Mouse (Mus musculus) kidney, postnatal 14 days (tissue): ENCODE data around the gene Pde11a.
"Not testable (repeated sequence)": the region's sequence is repeated elsewhere in the genome, so short reads cannot be mapped to it uniquely, and the experiment has no call there.

ENCODE experiments used
- DNase-seq: peaks from one replicate; pipeline ENCODE4 v3.0.0; 2022; ENCODE audit warnings: mixed read lengths

Gene Pde11a

GRCm38 (mm10) chr2:75985124-75985523 is 353.4 kb downstream of the Pde11a start:
- peak; percentile 83 for DNase-seq

GRCm38 (mm10) chr2:75983847-75984246 is 354.7 kb downstream of the Pde11a start:
- no peak for DNase-seq

- no peak for DNase-seq
Measured at GRCm38 (mm10) chr2:75983091-75983490, 355.5 kb downstream of the Pde11a start.

- no peak for DNase-seq
Measured at GRCm38 (mm10) chr2:75982626-75983025, 355.9 kb downstream of the Pde11a start.

DNA sequence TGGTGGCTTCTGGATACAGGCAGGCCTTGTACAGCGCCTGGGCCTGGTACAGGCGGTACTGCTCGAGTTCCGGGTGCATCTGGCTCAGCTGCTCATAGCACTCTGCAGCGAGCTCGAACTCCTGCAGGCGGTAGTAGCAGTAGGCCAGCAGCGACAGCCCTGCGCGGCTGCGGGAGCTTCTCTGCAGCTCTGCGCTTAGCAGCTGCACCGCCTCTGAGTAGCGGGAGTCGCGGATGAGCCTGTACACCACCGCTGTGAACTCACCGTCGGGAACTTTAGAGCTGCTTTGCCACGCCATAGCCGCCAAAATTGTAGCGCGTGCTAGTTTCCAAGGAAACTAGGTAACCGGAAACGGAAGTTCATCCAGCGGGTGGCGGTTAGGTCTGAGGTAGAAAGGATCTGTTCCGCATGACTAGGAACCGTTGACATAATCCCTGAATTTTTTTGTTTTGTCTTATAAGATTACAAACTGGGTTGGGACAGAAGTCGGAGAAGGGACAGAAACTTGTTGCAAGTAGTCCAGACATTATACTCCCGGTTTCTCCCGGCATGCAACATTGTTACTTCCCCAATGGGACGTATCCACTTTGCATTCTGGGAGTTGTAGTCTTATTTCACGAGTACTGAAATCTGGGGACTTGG is 357.0 kb downstream of the Pde11a start, which contains the start of gene Ttc30a1:
Gene Ttc30a1 (minus strand): TSS at position 528 of the 642 bp plus-strand sequence.
- peak; percentile 84 for DNase-seq

- DNase-seq = not testable (repeated sequence)
Measured at GRCm38 (mm10) chr2:75980933-75981439, 357.6 kb downstream of the Pde11a start.

DNA sequence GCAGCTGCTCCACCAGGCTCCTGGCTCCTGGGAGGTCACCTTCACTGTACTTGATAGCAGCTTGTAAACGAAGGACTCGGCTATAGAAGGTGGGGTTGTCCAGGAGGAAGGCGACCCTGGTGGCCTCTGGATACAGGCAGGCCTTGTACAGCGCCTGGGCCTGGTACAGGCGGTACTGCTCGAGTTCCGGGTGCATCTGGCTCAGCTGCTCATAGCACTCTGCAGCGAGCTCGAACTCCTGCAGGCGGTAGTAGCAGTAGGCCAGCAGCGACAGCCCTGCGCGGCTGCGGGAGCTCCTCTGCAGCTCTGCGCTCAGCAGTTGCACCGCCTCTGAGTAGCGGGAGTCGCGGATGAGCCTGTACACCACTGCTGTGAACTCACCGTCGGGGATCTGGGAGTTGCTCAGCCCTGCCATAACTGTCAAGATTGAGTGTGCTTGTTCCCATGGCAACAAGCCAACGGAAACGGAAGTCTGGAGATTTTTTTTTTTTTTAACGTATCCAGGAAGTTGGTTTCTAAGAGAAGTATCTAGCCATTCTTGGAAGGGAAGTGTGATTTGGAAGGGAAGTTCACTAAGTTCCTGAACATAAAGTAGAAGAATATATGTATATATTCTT is 360.7 kb downstream of the Pde11a start, which contains the start of gene Ttc30a2:
Gene Ttc30a2 (minus strand): TSS at position 419 of the 617 bp plus-strand sequence.
- peak; percentile 67 for DNase-seq

- DNase-seq = not testable (repeated sequence)
Measured at GRCm38 (mm10) chr2:75976070-75976469, 362.5 kb downstream of the Pde11a start.

DNA sequence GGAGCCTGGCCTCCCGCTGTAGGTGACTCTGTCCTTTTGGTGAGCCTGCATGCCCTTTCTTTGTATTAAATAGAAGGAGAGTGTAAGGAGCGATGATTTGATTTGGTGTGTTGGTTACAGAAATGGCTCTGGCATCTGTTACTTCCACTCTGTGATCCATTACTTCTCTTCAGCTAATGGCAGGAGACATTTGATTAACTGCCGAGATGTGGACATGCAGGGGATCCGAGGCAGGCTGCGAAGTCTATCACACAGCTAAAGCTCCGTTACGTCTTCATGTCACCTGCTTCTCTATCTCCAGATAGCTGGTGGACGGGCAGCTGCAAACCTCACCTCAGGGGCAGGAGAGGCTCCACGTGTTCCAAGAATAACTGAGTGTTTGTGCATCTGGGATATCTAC is 364.4 kb downstream of the Pde11a start:
- no peak for DNase-seq

GRCm38 (mm10) chr2:75964972-75965371 is 373.6 kb downstream of the Pde11a start:
- peak; percentile 67 for DNase-seq

DNA sequence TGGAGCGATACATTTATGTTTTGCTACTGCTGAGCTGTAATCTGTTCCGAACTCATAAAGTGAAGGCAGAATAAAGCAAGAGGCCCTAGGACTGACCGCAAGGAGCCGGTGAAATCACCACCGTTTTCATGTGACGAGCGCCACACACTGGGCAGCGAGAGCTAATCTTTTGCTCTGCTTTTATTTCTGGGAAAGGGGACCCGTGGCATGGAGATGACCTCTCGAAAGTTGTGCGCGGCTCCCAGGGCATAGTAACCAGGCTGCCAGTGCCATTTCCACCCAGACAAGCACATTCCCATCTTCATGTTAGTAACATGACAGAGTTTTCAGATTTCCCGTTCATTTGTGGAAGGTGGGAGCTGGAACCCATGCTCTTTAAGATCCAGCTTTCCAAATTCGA is 374.1 kb downstream of the Pde11a start:
- peak; percentile 69 for DNase-seq

- peak; percentile 10 for DNase-seq
Measured at GRCm38 (mm10) chr2:75964051-75964450, 374.5 kb downstream of the Pde11a start.

- no peak for DNase-seq
Measured at GRCm38 (mm10) chr2:75963211-75963840, 375.2 kb downstream of the Pde11a start.

GRCm38 (mm10) chr2:75960366-75961330 is 377.9 kb downstream of the Pde11a start:
- peak; percentile 53 for DNase-seq

DNA sequence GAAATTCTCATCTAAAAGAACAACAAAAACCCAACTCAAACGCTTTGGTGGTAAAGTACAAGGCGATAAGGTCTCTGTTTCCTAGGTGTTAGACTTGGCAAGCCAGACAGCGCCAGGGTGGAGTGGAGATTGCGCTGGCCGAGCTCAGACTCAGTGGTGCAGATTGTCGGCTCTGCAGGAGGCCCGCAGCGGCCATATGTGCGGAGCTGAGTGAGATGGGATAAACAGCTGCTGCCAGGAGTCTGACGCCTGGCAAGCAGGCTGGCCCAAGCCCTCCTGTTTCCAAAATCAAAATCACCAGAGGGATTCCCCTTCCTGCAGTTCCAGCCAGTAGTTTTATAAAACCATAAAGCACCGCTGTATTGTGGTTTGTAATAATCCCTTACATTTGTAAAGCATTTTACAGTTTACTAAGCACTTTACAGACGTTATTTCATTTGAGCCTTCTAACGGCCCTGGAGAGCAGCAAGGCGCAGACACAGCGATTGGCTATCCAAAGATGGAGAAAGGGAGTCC is 378.7 kb downstream of the Pde11a start:
- DNase-seq = no peak

GRCm38 (mm10) chr2:75959183-75959849 is 379.3 kb downstream of the Pde11a start:
- no peak for DNase-seq

- no peak for DNase-seq
Measured at GRCm38 (mm10) chr2:75955709-75956108, 382.9 kb downstream of the Pde11a start.

GRCm38 (mm10) chr2:75953320-75953719 is 385.3 kb downstream of the Pde11a start:
- DNase-seq = no peak

DNA sequence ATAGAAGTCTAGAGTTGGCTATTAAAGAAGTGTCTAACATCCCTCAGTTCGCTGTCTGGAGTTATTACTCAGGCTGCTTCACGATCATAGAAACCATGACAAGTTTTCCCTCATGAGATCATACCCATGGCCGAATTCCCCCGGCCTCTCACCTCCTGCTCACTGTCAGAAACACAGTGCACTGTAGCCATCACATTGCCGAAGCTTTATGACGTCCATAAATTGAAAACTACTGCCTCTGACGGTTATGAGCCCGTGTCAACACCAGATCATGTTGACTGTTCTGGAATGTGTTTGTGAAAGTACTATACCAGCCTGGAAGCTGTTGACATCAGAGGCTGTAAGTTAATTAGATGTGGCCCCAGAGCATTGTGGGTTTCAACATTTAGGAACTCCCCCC is 387.9 kb downstream of the Pde11a start:
- no peak for DNase-seq
